Mouse (Mus musculus): ENCODE results near the gene Abi1. TPM values are rescaled to one million over a fixed set of nuclear protein-coding genes. Genes with fewer than 3 reads are reported as not detected.
A peak's percentile ranks its signal among the peaks of the same experiment; 100 is the strongest.
"Not testable (repeated sequence)": the region's sequence is repeated elsewhere in the genome, so short reads cannot be mapped to it uniquely, and the experiment has no call there.

Abi1 gene
- polyA plus RNA-seq, 1 experiment: 118 TPM

- 84% methylated on average over 2 of the region's 2 CpGs for WGBS
- H3K4me3 ChIP-seq (ENCODE audit: low read depth, low read length): no peak overlapping the region
- TF ChIP-seq POLR2A (IDR thresholded peaks at IDR 0.05; ENCODE audit: low read depth, low read length): no peak
- no peak for TF ChIP-seq CTCF (IDR thresholded peaks at IDR 0.05; ENCODE audit: extremely low read depth, insufficient read length, insufficient replicate concordance, low read depth, low read length)
- no peaks in the 10 kb centered on the region for H3K27me3 ChIP-seq (ENCODE audit: control insufficient read depth, insufficient read depth, low read length)
- H3K4me1 ChIP-seq (ENCODE audit: control insufficient read depth, insufficient read depth, insufficient read length, low read length): no peaks in the 10 kb centered on the region
- H3K27ac ChIP-seq (ENCODE audit: insufficient read depth, low read depth, low read length): no peak overlapping the region
- peaks cover 20% of the 10 kb centered on the region for H3K36me3 ChIP-seq (ENCODE audit: control insufficient read depth, insufficient read depth, low read length)
These were observed 111.8 kb downstream of the Abi1 start for GRCm38 (mm10) chr2:22928259-22928658.

- not testable (repeated sequence) for H3K4me3 ChIP-seq (ENCODE audit: low read depth, low read length); H3K4me1 ChIP-seq (ENCODE audit: control insufficient read depth, insufficient read depth, insufficient read length, low read length); H3K27me3 ChIP-seq (ENCODE audit: control insufficient read depth, insufficient read depth, low read length); H3K27ac ChIP-seq (ENCODE audit: insufficient read depth, low read depth, low read length)
- H3K36me3 ChIP-seq (ENCODE audit: control insufficient read depth, insufficient read depth, low read length): peaks cover 16% of the 10 kb centered on the region
- 85% methylated on average over 3 of the region's 3 CpGs for WGBS
These were observed 114.1 kb downstream of the Abi1 start for GRCm38 (mm10) chr2:22925911-22926310.

DNA sequence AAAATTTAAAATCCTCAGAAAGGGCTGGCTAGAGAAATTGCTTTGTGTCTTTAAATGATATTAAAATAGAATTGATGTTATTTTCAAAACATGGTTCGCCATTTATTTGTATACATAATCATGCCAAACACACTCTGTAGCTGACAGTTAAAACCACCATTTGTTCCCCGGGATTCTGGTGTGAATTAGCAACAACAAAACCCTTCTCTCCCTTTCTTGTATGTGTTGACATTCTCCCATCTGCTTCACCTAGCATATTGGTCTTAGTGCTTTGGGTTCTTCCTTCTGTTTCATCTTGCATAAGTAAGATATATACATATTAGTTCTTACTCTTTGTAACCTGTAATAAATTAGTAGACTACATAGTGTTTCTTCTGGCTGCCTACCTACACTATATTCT is 121.4 kb downstream of the Abi1 start:
- peaks cover 29% of the 10 kb centered on the region for H3K36me3 ChIP-seq (ENCODE audit: control insufficient read depth, insufficient read depth, low read length)
- WGBS: 77% methylated on average over 2 of the region's 2 CpGs
- no peak overlapping the region for H3K4me3 ChIP-seq (ENCODE audit: low read depth, low read length)
- H3K4me1 ChIP-seq (ENCODE audit: control insufficient read depth, insufficient read depth, insufficient read length, low read length): no peaks in the 10 kb centered on the region; the same call in 1 of the 2 replicates
- no peak overlapping the region for H3K27ac ChIP-seq (ENCODE audit: insufficient read depth, low read depth, low read length)
- H3K27me3 ChIP-seq (ENCODE audit: control insufficient read depth, insufficient read depth, low read length): no peaks in the 10 kb centered on the region
- no peak for TF ChIP-seq CTCF (IDR thresholded peaks at IDR 0.05; ENCODE audit: extremely low read depth, insufficient read length, insufficient replicate concordance, low read depth, low read length)
- TF ChIP-seq POLR2A (IDR thresholded peaks at IDR 0.05; ENCODE audit: low read depth, low read length): no peak

- H3K36me3 ChIP-seq (ENCODE audit: control insufficient read depth, insufficient read depth, low read length): peaks cover 37% of the 10 kb centered on the region
- WGBS: 63% methylated on average over 3 of the region's 3 CpGs
- H3K4me1 ChIP-seq (ENCODE audit: control insufficient read depth, insufficient read depth, insufficient read length, low read length): no peaks in the 10 kb centered on the region; the same call in 1 of the 2 replicates
- no peak overlapping the region for H3K4me3 ChIP-seq (ENCODE audit: low read depth, low read length)
- peak overlapping the region; percentile 63; the same call in 1 of the 2 replicates for H3K27ac ChIP-seq (ENCODE audit: insufficient read depth, low read depth, low read length)
- TF ChIP-seq CTCF (IDR thresholded peaks at IDR 0.05; ENCODE audit: extremely low read depth, insufficient read length, insufficient replicate concordance, low read depth, low read length) (no peak), POLR2A (IDR thresholded peaks at IDR 0.05; ENCODE audit: low read depth, low read length) (no peak)
- H3K27me3 ChIP-seq (ENCODE audit: control insufficient read depth, insufficient read depth, low read length): no peaks in the 10 kb centered on the region
These were observed 125.6 kb downstream of the Abi1 start for GRCm38 (mm10) chr2:22914421-22914820.

DNA sequence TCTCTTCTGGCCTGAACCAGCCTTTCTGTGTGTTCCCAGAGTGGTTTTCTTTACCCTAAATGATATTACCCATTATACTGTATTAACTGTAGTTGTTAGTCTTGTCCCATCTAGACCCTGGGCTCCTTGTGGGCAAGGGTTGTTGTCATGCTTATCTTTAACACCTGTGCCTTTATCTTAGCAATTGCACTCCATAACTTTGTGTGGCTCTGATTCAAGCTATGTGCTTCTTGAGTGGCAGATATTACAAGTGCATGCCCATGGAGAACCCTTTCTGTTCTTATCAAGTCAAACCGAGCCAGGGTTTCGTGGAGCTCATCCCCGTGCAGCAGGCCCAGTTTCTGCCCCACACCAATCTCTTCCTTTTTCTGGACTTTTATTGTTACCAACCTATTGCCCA is 136.1 kb downstream of the Abi1 start:
- no peak overlapping the region for H3K4me3 ChIP-seq (ENCODE audit: low read depth, low read length)
- peaks cover 2% of the 10 kb centered on the region; the same call in 1 of the 2 replicates for H3K4me1 ChIP-seq (ENCODE audit: control insufficient read depth, insufficient read depth, insufficient read length, low read length)
- peaks cover 37% of the 10 kb centered on the region for H3K36me3 ChIP-seq (ENCODE audit: control insufficient read depth, insufficient read depth, low read length)
- H3K27me3 ChIP-seq (ENCODE audit: control insufficient read depth, insufficient read depth, low read length): no peaks in the 10 kb centered on the region
- 64% methylated on average over 3 of the region's 3 CpGs for WGBS
- H3K27ac ChIP-seq (ENCODE audit: insufficient read depth, low read depth, low read length): no peak overlapping the region
- TF ChIP-seq POLR2A (IDR thresholded peaks at IDR 0.05; ENCODE audit: low read depth, low read length) (no peak), CTCF (IDR thresholded peaks at IDR 0.05; ENCODE audit: extremely low read depth, insufficient read length, insufficient replicate concordance, low read depth, low read length) (no peak)

- H3K36me3 ChIP-seq (ENCODE audit: control insufficient read depth, insufficient read depth, low read length): peaks cover 6% of the 10 kb centered on the region; the same call in 1 of the 2 replicates
- H3K27me3 ChIP-seq (ENCODE audit: control insufficient read depth, insufficient read depth, low read length): no peaks in the 10 kb centered on the region
- H3K4me3 ChIP-seq (ENCODE audit: low read depth, low read length): peak within 1 kb of the TSS; percentile 81
- H3K27ac ChIP-seq (ENCODE audit: insufficient read depth, low read depth, low read length): peak within 1 kb of the TSS; percentile 99
- 1% methylated on average over 81 of the region's 81 CpGs for WGBS
- no peaks in the 10 kb centered on the region for H3K4me1 ChIP-seq (ENCODE audit: control insufficient read depth, insufficient read depth, insufficient read length, low read length)
- TF ChIP-seq POLR2A (IDR thresholded peaks at IDR 0.05; ENCODE audit: low read depth, low read length) (peak; percentile 89), CTCF (IDR thresholded peaks at IDR 0.05; ENCODE audit: extremely low read depth, insufficient read length, insufficient replicate concordance, low read depth, low read length) (no peak)
These were observed 144.5 kb downstream of the Abi1 start, which contains the start of gene Pdss1 for GRCm38 (mm10) chr2:22895282-22896273. Gene Pdss1, plus strand, starts transcription at chr2:22895522.

DNA sequence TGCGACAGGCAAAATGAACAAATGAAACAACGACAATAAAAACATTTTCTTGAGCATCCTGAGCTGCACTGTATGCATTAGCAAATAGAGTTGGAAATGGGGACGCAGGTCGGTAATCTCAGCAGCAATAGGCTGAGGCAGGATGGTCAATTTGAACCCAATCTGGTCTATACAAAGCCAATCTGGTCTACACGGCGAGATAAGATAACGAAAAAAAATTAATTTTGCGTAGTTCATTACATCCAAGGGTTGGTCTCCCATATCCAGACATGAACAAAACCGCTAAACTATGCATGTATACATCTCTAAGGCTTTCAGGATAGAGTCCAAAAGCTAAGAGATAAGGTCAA is 145.1 kb downstream of the Abi1 start:
- WGBS: 5% methylated on average over 9 of the region's 9 CpGs
- Histone ChIP-seq H3K4me1 (ENCODE audit: control insufficient read depth, insufficient read depth, insufficient read length, low read length) (no peaks in the 10 kb centered on the region), H3K36me3 (ENCODE audit: control insufficient read depth, insufficient read depth, low read length) (0 out of 2 replicates have a peak, but pooled peaks cover 1% of the 10 kb centered on the region), H3K27ac (ENCODE audit: insufficient read depth, low read depth, low read length) (peak overlapping the region; percentile 99), H3K4me3 (ENCODE audit: low read depth, low read length) (peak overlapping the region; percentile 81), H3K27me3 (ENCODE audit: control insufficient read depth, insufficient read depth, low read length) (no peaks in the 10 kb centered on the region)
- no peak for TF ChIP-seq CTCF (IDR thresholded peaks at IDR 0.05; ENCODE audit: extremely low read depth, insufficient read length, insufficient replicate concordance, low read depth, low read length)
- no peak for TF ChIP-seq POLR2A (IDR thresholded peaks at IDR 0.05; ENCODE audit: low read depth, low read length)

Other genes starting within 250 kb of the Abi1 start
- gene Pdss1, start 144.7 kb downstream of the Abi1 start, polyA plus RNA-seq (2012; rRNA removed): 9.2 and 13.1 TPM in 2 replicates
- gene Acbd5, start 27.9 kb upstream of the Abi1 start, polyA plus RNA-seq (2012; rRNA removed): 4.3 and 7.8 TPM in 2 replicates
- 0.09 and 0.37 TPM in 2 replicates for gene Mastl, start 115.8 kb upstream of the Abi1 start, polyA plus RNA-seq (2012; rRNA removed)
- 0.53 and 0.85 TPM in 2 replicates for gene Yme1l1, start 116.1 kb upstream of the Abi1 start, polyA plus RNA-seq (2012; rRNA removed)
- gene 4931423N10Rik, start 167.2 kb upstream of the Abi1 start, polyA plus RNA-seq (2012; rRNA removed): not detected in 2 replicates